Mouse (Mus musculus): Measurements from ENCODE around the gene Ass1.

Gene Ass1

DNA sequence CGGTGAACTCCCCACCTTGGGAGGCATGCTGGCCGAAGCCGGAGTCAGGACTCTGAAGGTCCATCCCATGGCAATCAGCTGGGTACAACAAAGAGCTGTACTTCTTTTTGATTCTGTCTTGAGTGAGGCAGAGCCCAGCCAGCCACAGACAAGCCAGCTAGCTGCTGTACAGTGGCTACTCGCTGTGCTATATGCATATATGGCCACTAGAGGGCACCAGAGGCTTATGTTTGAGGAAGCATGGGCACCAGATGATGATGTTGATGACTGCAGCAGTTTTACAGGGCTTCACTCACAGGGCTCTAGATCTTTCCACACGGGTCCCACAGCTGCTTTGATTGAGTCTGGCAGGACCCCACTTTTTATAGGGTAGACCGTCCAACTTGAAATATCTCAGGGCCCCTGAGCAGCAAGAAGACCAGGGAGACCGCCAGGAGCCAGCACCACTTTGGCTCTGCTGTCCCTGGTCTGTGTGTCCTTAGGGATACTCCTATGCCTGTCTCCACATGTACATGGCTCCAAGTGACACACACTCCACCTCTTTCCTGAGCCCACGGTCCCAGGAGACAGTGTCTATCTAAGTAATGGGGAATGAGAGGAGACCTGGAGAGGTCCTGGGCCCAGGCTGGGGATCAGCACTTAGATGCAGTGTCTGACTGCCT is 13.0 kb downstream of the Ass1 start:
- intact Hi-C loops (cut with DNase I), result loop anchor here (2.0 to 10.0 kb wide), 2 partner anchors 170 to 302 kb away; no protein-coding TSS in a partner anchor

- intact Hi-C loops (cut with DNase I), result loop anchor here (10.0 kb wide), 1 partner anchor 301 kb away; no protein-coding TSS in a partner anchor
Observed at GRCm38 (mm10) chr2:31484187-31484586, 14.2 kb downstream of the Ass1 start.

- intact Hi-C loops (cut with DNase I), result loop anchor here (5.0 to 10.0 kb wide), 2 partner anchors 68 to 296 kb away; no protein-coding TSS in a partner anchor
Observed at GRCm38 (mm10) chr2:31489166-31489565, 19.2 kb downstream of the Ass1 start.

DNA sequence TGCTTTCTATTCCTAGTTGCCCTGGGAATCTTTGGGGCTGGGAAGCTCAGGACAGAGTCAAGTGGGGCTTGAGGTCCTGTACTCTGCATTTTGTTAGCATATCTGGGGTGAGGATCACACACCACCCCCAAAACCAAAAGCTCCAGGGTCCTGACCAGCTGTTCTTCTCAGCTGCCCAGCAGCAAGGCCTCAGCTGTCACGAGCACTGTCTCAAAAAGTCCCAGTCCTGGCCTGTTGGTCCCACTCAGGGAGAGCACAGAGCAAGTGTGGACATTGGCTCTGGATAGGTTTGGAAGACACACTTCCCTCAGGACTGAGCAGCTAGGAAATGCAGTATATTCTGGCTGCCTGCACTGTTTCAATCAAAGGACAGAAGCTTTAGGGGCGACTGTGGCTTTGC is 20.5 kb downstream of the Ass1 start:
- intact Hi-C loops (cut with DNase I), result no loop called here

DNA sequence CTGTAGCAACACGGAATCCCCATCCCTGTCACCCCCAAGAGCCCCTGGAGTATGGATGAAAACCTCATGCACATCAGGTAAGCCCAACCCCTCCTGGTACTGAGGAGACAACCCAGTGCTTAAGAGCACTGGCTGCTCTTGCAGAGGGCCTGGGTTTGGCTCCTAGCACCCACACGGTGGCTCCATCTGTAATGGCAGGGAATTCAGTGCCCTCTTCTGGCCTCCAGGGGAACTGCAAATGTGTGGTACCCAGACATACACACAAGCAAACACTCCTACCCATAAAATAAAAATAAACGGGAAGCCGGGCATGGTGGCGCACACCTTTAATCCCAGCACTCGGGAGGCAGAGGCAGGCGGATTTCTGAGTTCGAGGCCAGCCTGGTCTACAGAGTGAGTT is 22.3 kb downstream of the Ass1 start:
- intact Hi-C loops (cut with DNase I), result no loop called here

DNA sequence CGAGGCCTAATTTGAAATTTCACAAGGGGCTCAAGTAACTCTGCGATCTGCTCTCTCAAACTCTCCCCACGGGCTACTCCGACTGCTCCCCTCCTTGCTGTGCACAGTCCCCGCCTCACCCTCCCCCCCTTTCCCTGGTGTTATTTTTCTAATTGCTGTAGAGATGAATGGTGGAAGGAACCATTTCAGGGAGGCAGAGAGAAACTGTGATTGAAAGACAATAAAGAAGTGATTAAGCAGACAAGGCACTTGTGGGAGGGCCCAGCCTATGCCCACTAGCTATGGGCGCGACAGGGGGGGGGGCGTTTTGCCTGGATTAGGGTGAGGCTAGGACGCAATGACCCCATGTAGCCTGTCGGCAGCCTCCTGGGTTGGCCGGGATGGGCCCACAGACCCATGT is 23.2 kb downstream of the Ass1 start:
- intact Hi-C loops (cut with DNase I), result no loop called here

- intact Hi-C loops (cut with DNase I), result no loop called here
Observed at GRCm38 (mm10) chr2:31494315-31494714, 24.3 kb downstream of the Ass1 start.

GRCm38 (mm10) chr2:31495046-31495476 is 25.1 kb downstream of the Ass1 start:
- intact Hi-C loops (cut with DNase I), result no loop called here

DNA sequence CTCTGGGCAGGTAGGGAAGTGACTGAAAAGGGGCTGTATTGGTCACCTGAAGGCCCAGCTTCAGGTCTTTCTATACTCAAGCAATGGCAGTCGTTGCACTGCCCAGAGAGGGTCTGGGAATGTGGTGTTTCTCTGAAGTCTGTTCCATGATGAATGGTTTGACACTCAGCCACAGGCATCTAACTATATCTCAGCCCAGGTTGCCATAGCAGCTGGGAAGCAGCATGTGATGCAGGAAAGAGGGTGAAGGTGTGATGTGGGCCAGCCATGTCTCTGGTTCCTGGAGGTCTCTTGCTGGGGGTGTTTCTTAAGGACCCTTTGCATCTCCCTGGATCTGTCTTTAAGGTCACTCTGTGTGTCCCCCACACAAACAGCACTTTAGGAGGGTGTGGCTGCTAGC is 26.1 kb downstream of the Ass1 start:
- intact Hi-C loops (cut with DNase I), result no loop called here

- intact Hi-C loops (cut with DNase I), result no loop called here
Observed at GRCm38 (mm10) chr2:31497113-31497512, 27.1 kb downstream of the Ass1 start.

DNA sequence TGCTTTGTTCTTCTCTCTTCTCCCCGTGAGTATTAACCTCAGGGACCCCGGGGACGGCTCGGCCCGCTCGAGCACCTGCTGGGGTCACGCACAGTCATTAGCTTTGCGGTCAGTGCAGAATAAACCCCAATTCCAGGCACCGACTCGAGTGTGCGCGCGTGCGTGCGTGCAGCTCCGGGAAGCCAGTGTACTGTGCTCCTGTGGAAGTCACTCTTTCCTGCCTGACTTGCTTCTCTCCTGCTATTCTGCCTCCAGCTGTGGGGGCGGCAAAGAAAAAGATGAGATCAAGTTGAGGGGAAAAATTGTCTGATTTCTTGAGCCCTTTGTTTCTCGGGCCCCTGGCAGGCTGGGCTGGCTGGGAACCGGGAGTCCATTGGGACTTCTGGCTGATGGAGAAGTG is 27.6 kb downstream of the Ass1 start:
- intact Hi-C loops (cut with DNase I), result no loop called here

- intact Hi-C loops (cut with DNase I), result no loop called here
Observed at GRCm38 (mm10) chr2:31499327-31500291, 29.6 kb downstream of the Ass1 start.

GRCm38 (mm10) chr2:31500292-31501204 is 30.5 kb downstream of the Ass1 start:
- intact Hi-C loops (cut with DNase I), result no loop called here

DNA sequence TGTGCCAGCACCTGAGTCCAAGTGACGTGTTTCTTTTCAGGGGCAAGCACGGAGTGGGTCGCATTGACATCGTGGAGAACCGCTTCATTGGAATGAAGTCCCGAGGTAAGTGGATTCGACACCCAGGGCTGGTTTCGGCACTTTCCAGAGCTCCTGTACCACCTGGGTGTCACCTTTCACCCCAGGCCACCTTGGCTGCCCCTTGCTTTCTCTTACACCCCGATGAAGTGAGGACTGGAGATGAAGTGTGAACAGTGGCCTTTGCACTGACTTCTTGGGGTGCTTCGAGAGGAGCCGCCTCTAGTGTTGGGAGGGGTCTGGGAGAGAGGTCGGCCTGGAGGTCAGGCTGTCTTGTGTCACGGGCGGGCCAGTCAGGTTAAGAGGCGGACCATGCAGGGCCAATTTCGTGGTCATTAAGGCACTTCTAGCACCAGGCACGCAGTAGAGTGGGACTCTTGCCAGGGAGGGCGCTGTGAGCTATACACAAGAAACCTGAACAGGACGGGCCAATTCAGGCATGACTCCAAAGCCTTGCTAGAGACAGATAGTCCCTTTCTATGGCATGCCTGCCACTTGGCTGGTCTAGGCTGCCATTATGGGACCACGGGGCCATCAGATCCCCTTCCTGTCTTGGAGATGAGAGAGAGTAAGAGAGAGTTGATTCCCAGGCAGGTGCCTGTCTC is 31.6 kb downstream of the Ass1 start:
- intact Hi-C loops (cut with DNase I), result no loop called here

GRCm38 (mm10) chr2:31502616-31503522 is 32.9 kb downstream of the Ass1 start:
- intact Hi-C loops (cut with DNase I), result no loop called here

- intact Hi-C loops (cut with DNase I), result no loop called here
Observed at GRCm38 (mm10) chr2:31505472-31505871, 35.5 kb downstream of the Ass1 start.

- intact Hi-C loops (cut with DNase I), result no loop called here
Observed at GRCm38 (mm10) chr2:31508851-31509250, 38.8 kb downstream of the Ass1 start.

DNA sequence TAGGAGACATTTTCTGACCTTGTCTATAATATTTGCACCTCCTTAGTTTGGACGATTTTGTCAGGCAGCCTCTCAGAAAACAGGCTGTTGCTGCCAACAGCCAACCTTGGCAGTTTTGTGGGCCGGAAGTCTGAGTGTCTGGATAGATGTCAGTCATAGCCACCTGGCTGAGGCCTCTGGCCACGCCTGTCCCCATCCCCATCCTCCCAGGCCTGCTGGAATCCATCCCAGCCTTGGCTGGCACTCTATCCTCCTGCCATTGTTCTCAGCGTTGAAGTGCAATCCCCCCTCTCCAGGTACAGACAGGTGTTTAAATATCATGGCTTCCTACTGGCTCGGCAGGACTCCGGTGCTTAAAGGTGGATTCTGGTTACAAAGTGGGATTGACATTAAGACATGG is 41.3 kb downstream of the Ass1 start:
- intact Hi-C loops (cut with DNase I), result no loop called here

GRCm38 (mm10) chr2:31516557-31516956 is 46.5 kb downstream of the Ass1 start:
- intact Hi-C loops (cut with DNase I), result no loop called here
